Mouse (Mus musculus) ES-E14 (cell line): ENCODE data around the gene Tpbpb. TPM values are rescaled to one million over a fixed set of nuclear protein-coding genes. Genes with fewer than 3 reads are reported as not detected.

Source experiments
- DNase-seq: peaks from one replicate; pipeline ENCODE4 v3.0.0-alpha.2; 2013; ENCODE audit warnings: low read depth, low spot score
- H3K27ac ChIP-seq: 2 replicates; pipeline ENCODE4 v1.5.1; 2012; ENCODE audit warnings: low read depth, mild to moderate bottlenecking, low read length, moderate library complexity, mixed read lengths; ENCODE audit not compliant: poor library complexity, insufficient read depth, severe bottlenecking
- H3K36me3 ChIP-seq: 2 replicates; pipeline ENCODE4 v1.6.1; 2012; ENCODE audit warnings: mild to moderate bottlenecking, low read length, moderate library complexity, mixed read lengths; ENCODE audit not compliant: control insufficient read depth, poor library complexity, insufficient read depth, severe bottlenecking
- H3K4me1 ChIP-seq, 2 experiments: fragments of 150-350 bp in 1 of 2; sonication (generic) in 1 of 2; 2 replicates each; pipeline ENCODE4 v1.6.1; 2012; ENCODE audit warnings: low read length in 2 of 2, mild to moderate bottlenecking in 1 of 2, mixed read lengths in 1 of 2; ENCODE audit not compliant: control insufficient read depth in 2 of 2, insufficient read depth in 2 of 2, poor library complexity in 1 of 2
- H3K4me3 ChIP-seq, 2 experiments: fragments of 150-350 bp in 1 of 2; sonication (generic) in 1 of 2; 2 replicates each; pipeline ENCODE4 v1.5.1; 2012; ENCODE audit warnings: low read length in 2 of 2, low read depth in 1 of 2, mild to moderate bottlenecking in 1 of 2, mixed read lengths in 1 of 2; ENCODE audit not compliant: insufficient read depth in 1 of 2, poor library complexity in 1 of 2, severe bottlenecking in 1 of 2
- H3K9ac ChIP-seq: 2 replicates; pipeline ENCODE4 v1.6.1; 2012; ENCODE audit warnings: low read depth, mild to moderate bottlenecking, low read length, mixed read lengths; ENCODE audit not compliant: poor library complexity, insufficient read depth, severe bottlenecking
- H3K9me3 ChIP-seq: fragments of 150-350 bp; sonication (generic); 2 replicates; pipeline ENCODE4 v1.6.1; 2012; ENCODE audit warnings: low read depth, mild to moderate bottlenecking, low read length; ENCODE audit not compliant: control insufficient read depth, insufficient read depth
- CHD2 ChIP-seq: IDR thresholded peaks from 2 replicates; pipeline ENCODE4 v1.6.1; 2014; ENCODE audit warnings: mild to moderate bottlenecking, low read depth, low read length, inconsistent platforms
- HCFC1 ChIP-seq: IDR thresholded peaks from 2 replicates; pipeline ENCODE4 v1.6.1; 2012; ENCODE audit warnings: low read length, inconsistent platforms, borderline replicate concordance; ENCODE audit not compliant: insufficient read depth
- MAFK ChIP-seq: IDR thresholded peaks from 2 replicates; pipeline ENCODE4 v1.6.1; 2014; ENCODE audit warnings: mild to moderate bottlenecking, low read depth, low read length, inconsistent platforms; ENCODE audit not compliant: insufficient read depth
- ZC3H11A ChIP-seq: IDR thresholded peaks from 2 replicates; pipeline ENCODE4 v1.6.1; 2012; ENCODE audit warnings: low read depth, mild to moderate bottlenecking, inconsistent platforms, low read length, borderline replicate concordance
- ZNF384 ChIP-seq: IDR thresholded peaks from 2 replicates; pipeline ENCODE4 v1.6.1; 2012; ENCODE audit warnings: low read depth, low read length, inconsistent platforms
- in situ Hi-C, 2 experiments: fragments of 600-800 bp; cut with MboI; formaldehyde crosslinking; loops; one replicate each; pipeline ENCODE4 v1.15.1; 2025; ENCODE audit warnings: low sequenced_read_pairs in 2 of 2, inconsistent platforms in 1 of 2; ENCODE audit not compliant: unreplicated experiment in 2 of 2
- total RNA-seq: library from RNA; depleted of rRNA; stranded (reverse); fragments of 300-350 nt; gene quantifications from 2 replicates; pipeline ENCODE4 v1.2.3, GENCODE M21; 2012; rRNA removed

Tpbpb gene
- total RNA-seq, 1 experiment, result not detected

GRCm38 (mm10) chr13:60895406-60896160 is 9.1 kb downstream of the Tpbpb start:
- no peaks in the 10 kb centered on the region for H3K9me3 ChIP-seq
- H3K27ac ChIP-seq, result no peak overlapping the region
- H3K36me3 ChIP-seq, result no peaks in the 10 kb centered on the region
- H3K9ac ChIP-seq, result no peak overlapping the region
- no peaks in the 10 kb centered on the region for H3K4me1 ChIP-seq
- DNase-seq, result no peak
- in situ Hi-C loops, result no loop called here
- no peak overlapping the region for H3K4me3 ChIP-seq
- TF ChIP-seq CHD2, result no peak
- no peak for TF ChIP-seq MAFK
- no peak for TF ChIP-seq ZC3H11A
- no peak for TF ChIP-seq HCFC1
- TF ChIP-seq ZNF384, result no peak

GRCm38 (mm10) chr13:60892301-60892700 is 12.4 kb downstream of the Tpbpb start:
- Histone ChIP-seq H3K4me1 (no peaks in the 10 kb centered on the region), H3K27ac (no peak overlapping the region), H3K4me3 (no peak overlapping the region), H3K9ac (no peak overlapping the region), H3K36me3 (no peaks in the 10 kb centered on the region), H3K9me3 (no peaks in the 10 kb centered on the region)
- DNase-seq, result no peak
- in situ Hi-C loops, result no loop called here
- TF ChIP-seq CHD2 (no peak), ZNF384 (no peak), HCFC1 (no peak), ZC3H11A (no peak), MAFK (no peak)

- in situ Hi-C loops, result no loop called here
- TF ChIP-seq MAFK, result no peak
- TF ChIP-seq HCFC1, result no peak
- no peak for TF ChIP-seq CHD2
- TF ChIP-seq ZNF384, result no peak
- no peak for TF ChIP-seq ZC3H11A
- no peak within 1 kb of the TSS for H3K4me3 ChIP-seq
- no peak for DNase-seq
- no peaks in the 10 kb centered on the region for H3K36me3 ChIP-seq
- H3K4me1 ChIP-seq, result no peaks in the 10 kb centered on the region
- H3K9ac ChIP-seq, result no peak within 1 kb of the TSS
- H3K9me3 ChIP-seq, result no peaks in the 10 kb centered on the region
- H3K27ac ChIP-seq, result no peak within 1 kb of the TSS
Measured at GRCm38 (mm10) chr13:60864281-60864680, 40.4 kb downstream of the Tpbpb start, which contains the start of gene 4930486L24Rik. Gene 4930486L24Rik (minus strand): TSS chr13:60864475.

Other genes starting within 250 kb of the Tpbpb start
- not detected in 2 replicates for gene BC051665, start 118.5 kb downstream of the Tpbpb start, total RNA-seq
- not detected in 2 replicates for gene Ctsll3, start 102.0 kb downstream of the Tpbpb start, total RNA-seq
- gene 4930486L24Rik, start 40.4 kb downstream of the Tpbpb start, total RNA-seq, result 1.6 and 2.9 TPM in 2 replicates
- 0.53 TPM in 1 of 2 replicates, not detected in the other for gene Gm49392, start 8.0 kb downstream of the Tpbpb start, total RNA-seq
- 0.67 TPM in 1 of 2 replicates, not detected in the other for gene Ctla2b, start 7.4 kb downstream of the Tpbpb start, total RNA-seq
- not detected in 2 replicates for gene Gm49393, start 30.7 kb upstream of the Tpbpb start, total RNA-seq
- 0.26 and 1.5 TPM in 2 replicates for gene Gm49391, start 31.7 kb upstream of the Tpbpb start, total RNA-seq
- gene Ctla2a, start 31.7 kb upstream of the Tpbpb start, total RNA-seq, result 2.0 and 10.2 TPM in 2 replicates
- gene Tpbpa, start 37.1 kb upstream of the Tpbpb start, total RNA-seq, result 0.98 TPM in 1 of 2 replicates, not detected in the other
- 2.4 TPM in 1 of 2 replicates, not detected in the other for gene Ctsj, start 101.1 kb upstream of the Tpbpb start, total RNA-seq
- 0.18 TPM in 1 of 2 replicates, not detected in the other for gene Ctsq, start 135.8 kb upstream of the Tpbpb start, total RNA-seq